Mouse (Mus musculus): ENCODE results near the gene Bsn.

GRCm38 (mm10) chr9:108143470-108143869 is 46.7 kb downstream of the Bsn start:
- no peak for TF ChIP-seq POLR2A (IDR thresholded peaks at IDR 0.05; ENCODE audit: borderline replicate concordance, low read depth, low read length)
- TF ChIP-seq CTCF (IDR thresholded peaks at IDR 0.05; ENCODE audit: low read depth, low read length), result no peak
